Mouse (Mus musculus): Measurements from ENCODE around the gene Zdhhc14. TPM values are rescaled to one million over a fixed set of nuclear protein-coding genes. Genes with fewer than 3 reads are reported as not detected.

Gene Zdhhc14
- polyA plus RNA-seq, 1 experiment from 2014 or later: 2.2 TPM

DNA sequence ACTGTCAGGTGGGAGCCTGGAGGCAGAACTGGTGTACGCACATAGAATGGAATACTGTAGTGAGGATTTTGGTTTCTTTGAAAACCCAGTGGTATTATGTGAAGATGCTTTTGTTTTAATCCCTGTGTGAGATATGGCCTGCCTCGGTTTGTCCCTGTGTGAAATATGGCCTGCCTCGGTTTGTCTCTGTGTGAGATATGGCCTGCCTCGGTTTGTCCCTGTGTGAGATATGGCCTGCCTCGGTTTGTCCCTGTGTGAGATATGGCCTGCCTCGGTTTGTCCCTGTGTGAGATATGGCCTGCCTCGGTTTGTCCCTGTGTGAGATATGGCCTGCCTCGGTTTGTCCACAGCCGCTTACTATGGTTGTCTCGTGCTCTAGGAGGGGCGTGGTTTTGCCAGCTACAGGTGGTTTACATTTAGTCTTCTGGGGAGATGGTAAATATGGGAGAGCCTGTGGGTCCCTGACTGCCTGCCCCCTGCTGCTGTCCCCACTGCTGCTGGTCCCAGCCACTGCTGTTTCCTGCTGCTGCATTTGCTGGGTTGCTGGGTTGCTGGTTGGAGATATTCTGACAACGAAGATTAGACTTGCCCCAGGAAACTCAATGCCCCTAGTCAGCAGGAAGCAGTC is 299.9 kb downstream of the Zdhhc14 start:
- 89% methylated on average over 12 of the region's 12 CpGs for WGBS
- Histone ChIP-seq H3K36me3 (no peaks in the 10 kb centered on the region), H3K4me2 (no peak overlapping the region), H3K4me3 (replicated peaks) (no peak overlapping the region), H3K27me3 (no peaks in the 10 kb centered on the region), H3K9me3 (0 out of 2 replicates have a peak, but pooled peaks cover 5% of the 10 kb centered on the region), H3K27ac (no peak overlapping the region), H3K4me1 (replicated peaks) (no peaks in the 10 kb centered on the region), H3K9ac (replicated peaks) (no peak overlapping the region)
- ATAC-seq (ENCODE audit: insufficient number of reproducible peaks, insufficient read depth, low FRiP score, low TSS enrichment, low read depth): no peak

DNA sequence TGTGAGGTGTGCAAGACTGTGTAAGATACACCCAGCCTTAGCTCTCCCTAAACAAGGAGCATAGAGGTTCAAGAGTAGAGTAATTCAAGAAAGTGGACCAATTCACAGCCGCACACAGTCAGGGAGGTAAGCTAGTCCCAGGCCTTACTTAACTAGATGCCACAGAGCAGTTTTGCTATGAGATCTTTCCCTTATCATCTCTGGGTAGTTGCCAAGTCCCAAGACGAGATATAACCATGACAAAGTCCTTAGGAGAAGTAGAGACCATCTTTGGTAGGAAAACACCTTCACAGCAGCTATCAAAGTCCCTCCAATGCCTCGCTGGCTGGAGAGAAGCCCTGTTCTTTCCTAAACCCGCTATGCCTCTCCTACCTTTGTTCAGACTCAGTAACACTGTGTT is 301.2 kb downstream of the Zdhhc14 start:
- 0 out of 2 replicates have a peak, but pooled peaks cover 2% of the 10 kb centered on the region for H3K4me1 ChIP-seq (replicated peaks)
- WGBS: 80% methylated on average over 4 of the region's 4 CpGs
- ATAC-seq (ENCODE audit: insufficient number of reproducible peaks, insufficient read depth, low FRiP score, low TSS enrichment, low read depth): no peak
- H3K36me3 ChIP-seq: no peaks in the 10 kb centered on the region
- no peak overlapping the region for H3K27ac ChIP-seq
- H3K9me3 ChIP-seq: no peaks in the 10 kb centered on the region
- no peak overlapping the region for H3K9ac ChIP-seq (replicated peaks)
- no peak overlapping the region for H3K4me3 ChIP-seq (replicated peaks)
- no peaks in the 10 kb centered on the region for H3K27me3 ChIP-seq
- no peak overlapping the region for H3K4me2 ChIP-seq

DNA sequence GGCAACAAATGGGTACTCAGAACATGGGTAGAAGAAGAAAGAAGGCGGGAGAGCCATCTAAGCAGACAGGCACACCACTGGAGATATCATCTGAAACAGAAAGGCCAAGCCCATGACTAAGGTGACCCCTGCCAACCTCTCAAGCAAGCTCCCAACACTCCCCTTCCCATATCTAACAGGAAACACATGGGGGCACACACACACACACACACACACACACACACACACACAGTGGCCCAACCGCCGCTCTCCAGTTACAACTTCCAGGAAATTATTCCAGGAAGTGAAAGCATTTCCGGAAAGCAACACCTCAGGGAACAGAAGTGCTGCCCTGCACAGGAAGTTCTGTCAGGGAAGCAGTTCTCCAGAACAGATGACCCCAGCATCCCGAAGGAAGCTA is 301.9 kb downstream of the Zdhhc14 start:
- no peak overlapping the region for H3K4me2 ChIP-seq
- no peaks in the 10 kb centered on the region for H3K27me3 ChIP-seq
- no peak for ATAC-seq (ENCODE audit: insufficient number of reproducible peaks, insufficient read depth, low FRiP score, low TSS enrichment, low read depth)
- H3K36me3 ChIP-seq: no peaks in the 10 kb centered on the region
- H3K4me1 ChIP-seq (replicated peaks): 0 out of 2 replicates have a peak, but pooled peaks cover 2% of the 10 kb centered on the region
- H3K9ac ChIP-seq (replicated peaks): no peak overlapping the region
- no peak overlapping the region for H3K27ac ChIP-seq
- H3K4me3 ChIP-seq (replicated peaks): no peak overlapping the region
- WGBS: 68% methylated on average over 5 of the region's 5 CpGs
- H3K9me3 ChIP-seq: no peaks in the 10 kb centered on the region

DNA sequence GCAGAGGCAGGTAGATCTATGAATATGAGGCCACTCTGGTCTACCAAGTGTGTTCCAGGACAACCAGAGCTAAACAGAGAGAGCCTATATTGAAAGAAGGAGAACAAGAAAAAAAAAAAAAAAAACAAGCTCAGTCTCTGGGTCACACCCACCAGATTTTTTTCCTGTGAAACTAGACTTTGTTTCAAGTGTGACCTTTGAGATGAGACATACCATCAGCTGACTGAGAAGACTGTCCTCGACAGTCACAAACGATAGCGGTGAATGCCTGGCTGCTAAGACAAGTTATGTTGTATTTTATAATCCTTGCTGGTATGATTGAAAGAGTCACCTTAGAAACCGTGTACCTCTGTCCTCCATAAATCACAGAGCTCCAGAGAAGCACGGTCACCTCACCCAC is 303.0 kb downstream of the Zdhhc14 start:
- no peak overlapping the region for H3K4me2 ChIP-seq
- WGBS: 73% methylated on average over 5 of the region's 5 CpGs
- ATAC-seq (ENCODE audit: insufficient number of reproducible peaks, insufficient read depth, low FRiP score, low TSS enrichment, low read depth): no peak
- no peaks in the 10 kb centered on the region for H3K27me3 ChIP-seq
- no peaks in the 10 kb centered on the region for H3K9me3 ChIP-seq
- H3K4me1 ChIP-seq (replicated peaks): 0 out of 2 replicates have a peak, but pooled peaks cover 2% of the 10 kb centered on the region
- H3K36me3 ChIP-seq: no peaks in the 10 kb centered on the region
- H3K27ac ChIP-seq: no peak overlapping the region
- no peak overlapping the region for H3K9ac ChIP-seq (replicated peaks)
- no peak overlapping the region for H3K4me3 ChIP-seq (replicated peaks)

DNA sequence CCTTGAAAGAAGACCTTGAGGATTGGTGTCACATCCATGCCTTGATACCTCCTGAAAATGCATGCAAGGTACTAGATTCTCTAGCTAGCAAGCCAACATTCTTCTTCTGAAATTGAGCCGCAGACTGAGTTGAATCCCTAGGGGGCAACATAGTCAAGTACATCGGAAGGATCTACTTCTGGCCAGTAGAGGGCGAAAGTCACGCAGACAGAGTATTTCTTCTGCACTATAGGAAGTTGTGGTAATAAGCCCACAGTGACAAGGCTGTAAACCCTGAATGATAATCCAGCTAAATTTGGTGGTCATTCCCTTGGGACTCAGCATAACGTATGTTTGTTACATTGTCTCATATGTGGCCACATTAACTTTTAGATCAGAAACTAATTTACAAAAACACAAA is 303.5 kb downstream of the Zdhhc14 start:
- H3K9me3 ChIP-seq: no peaks in the 10 kb centered on the region
- no peak overlapping the region for H3K9ac ChIP-seq (replicated peaks)
- peak; percentile 64; the same call in 1 of the 2 replicates for ATAC-seq (ENCODE audit: insufficient number of reproducible peaks, insufficient read depth, low FRiP score, low TSS enrichment, low read depth)
- WGBS: 3% methylated on average over 5 of the region's 5 CpGs
- no peak overlapping the region for H3K27ac ChIP-seq
- no peaks in the 10 kb centered on the region for H3K27me3 ChIP-seq
- no peak overlapping the region for H3K4me3 ChIP-seq (replicated peaks)
- H3K36me3 ChIP-seq: no peaks in the 10 kb centered on the region
- H3K4me2 ChIP-seq: no peak overlapping the region
- H3K4me1 ChIP-seq (replicated peaks): 0 out of 2 replicates have a peak, but pooled peaks cover 2% of the 10 kb centered on the region

DNA sequence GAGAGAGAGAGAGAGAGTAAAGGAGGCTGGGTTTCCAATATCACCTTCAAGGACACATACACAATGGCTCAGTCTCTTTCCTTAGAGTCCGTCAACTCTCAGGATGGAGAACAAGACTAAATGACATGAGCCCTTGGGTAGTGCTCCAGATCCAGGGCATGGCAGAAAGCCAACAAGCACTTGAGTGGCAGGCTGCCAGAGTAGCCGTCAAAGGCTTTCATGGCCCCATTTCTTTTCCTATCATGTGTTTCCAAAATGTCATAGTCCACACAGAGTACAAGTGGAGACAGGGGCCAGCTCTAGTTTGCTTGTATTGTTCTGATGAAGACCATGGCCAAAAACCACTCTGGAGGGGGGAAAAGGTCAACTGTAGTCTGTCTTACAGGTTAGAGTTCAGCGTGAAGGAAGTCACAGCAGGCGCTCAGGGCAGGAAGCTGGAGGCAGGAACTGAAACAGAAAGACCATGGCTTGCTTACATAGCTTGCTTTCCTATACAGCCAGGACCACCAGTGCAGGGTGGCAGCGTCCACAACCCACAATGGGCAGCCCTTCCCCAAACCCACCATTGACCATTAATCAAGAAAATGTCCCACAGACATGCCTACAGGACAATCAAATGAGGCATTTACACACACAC is 304.9 kb downstream of the Zdhhc14 start:
- Histone ChIP-seq H3K9ac (replicated peaks) (no peak overlapping the region), H3K27me3 (no peaks in the 10 kb centered on the region), H3K9me3 (no peaks in the 10 kb centered on the region), H3K4me3 (replicated peaks) (no peak overlapping the region), H3K36me3 (no peaks in the 10 kb centered on the region), H3K4me1 (replicated peaks) (0 out of 2 replicates have a peak, but pooled peaks cover 2% of the 10 kb centered on the region), H3K4me2 (no peak overlapping the region), H3K27ac (no peak overlapping the region)
- 78% methylated on average over 5 of the region's 5 CpGs for WGBS
- no peak for ATAC-seq (ENCODE audit: insufficient number of reproducible peaks, insufficient read depth, low FRiP score, low TSS enrichment, low read depth)

DNA sequence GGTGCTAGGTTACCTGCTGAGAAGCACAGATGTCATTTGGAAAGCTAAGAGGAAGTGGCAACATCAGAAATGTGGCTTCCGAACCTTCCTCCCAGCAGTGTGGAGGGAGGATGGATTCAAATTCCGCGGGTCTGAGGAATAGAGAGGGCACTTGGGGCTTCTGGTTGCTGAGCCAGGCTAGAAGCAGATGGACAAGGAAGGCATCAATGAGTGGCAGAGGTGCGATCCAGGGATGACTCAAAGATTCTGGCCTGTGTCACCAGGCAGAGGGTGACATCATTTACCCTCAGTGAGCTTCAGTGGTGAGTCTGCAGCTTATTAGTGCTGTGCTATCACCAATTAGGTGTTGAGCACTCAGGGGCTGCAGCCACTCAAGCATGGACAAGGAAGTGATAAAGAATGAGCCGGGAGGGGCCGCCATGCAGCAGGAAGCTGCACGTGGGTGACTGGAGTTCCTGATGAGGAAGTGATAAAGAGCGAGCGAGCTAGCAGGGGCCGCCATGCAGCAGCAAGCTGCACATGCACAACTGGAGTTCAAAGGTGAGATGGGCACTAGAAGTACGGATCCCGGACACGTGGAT is 306.0 kb downstream of the Zdhhc14 start:
- H3K36me3 ChIP-seq: no peaks in the 10 kb centered on the region
- 0 out of 2 replicates have a peak, but pooled peaks cover 2% of the 10 kb centered on the region for H3K4me1 ChIP-seq (replicated peaks)
- no peak overlapping the region for H3K27ac ChIP-seq
- 55% methylated on average over 13 of the region's 13 CpGs for WGBS
- no peak overlapping the region for H3K4me3 ChIP-seq (replicated peaks)
- no peak for ATAC-seq (ENCODE audit: insufficient number of reproducible peaks, insufficient read depth, low FRiP score, low TSS enrichment, low read depth)
- H3K4me2 ChIP-seq: no peak overlapping the region
- H3K9ac ChIP-seq (replicated peaks): no peak overlapping the region
- H3K27me3 ChIP-seq: no peaks in the 10 kb centered on the region
- no peaks in the 10 kb centered on the region for H3K9me3 ChIP-seq

DNA sequence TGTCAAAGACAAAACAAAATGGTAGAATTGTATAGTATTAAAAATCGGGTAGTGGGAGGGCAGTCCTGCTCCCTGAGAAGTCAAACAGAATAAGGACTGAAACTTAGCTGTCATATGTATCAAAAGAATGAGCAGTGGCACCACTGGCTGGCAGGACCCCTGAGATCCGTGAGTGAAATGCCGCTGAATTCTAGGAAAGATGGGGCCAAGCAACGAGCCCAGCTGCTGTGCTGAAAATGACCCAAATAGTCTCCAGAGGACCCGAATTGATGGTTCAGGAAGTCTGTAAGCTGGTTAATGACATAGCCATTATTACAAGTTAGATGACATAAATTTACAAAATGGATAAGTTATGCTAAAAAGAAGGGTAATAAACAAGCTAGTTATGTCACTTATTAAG is 306.5 kb downstream of the Zdhhc14 start:
- Histone ChIP-seq H3K4me2 (no peak overlapping the region), H3K27me3 (no peaks in the 10 kb centered on the region), H3K27ac (no peak overlapping the region), H3K36me3 (no peaks in the 10 kb centered on the region), H3K4me3 (replicated peaks) (no peak overlapping the region), H3K9me3 (no peaks in the 10 kb centered on the region), H3K4me1 (replicated peaks) (peaks cover 2% of the 10 kb centered on the region; the same call in 1 of the 2 replicates), H3K9ac (replicated peaks) (no peak overlapping the region)
- ATAC-seq (ENCODE audit: insufficient number of reproducible peaks, insufficient read depth, low FRiP score, low TSS enrichment, low read depth): no peak
- 77% methylated on average over 5 of the region's 5 CpGs for WGBS

DNA sequence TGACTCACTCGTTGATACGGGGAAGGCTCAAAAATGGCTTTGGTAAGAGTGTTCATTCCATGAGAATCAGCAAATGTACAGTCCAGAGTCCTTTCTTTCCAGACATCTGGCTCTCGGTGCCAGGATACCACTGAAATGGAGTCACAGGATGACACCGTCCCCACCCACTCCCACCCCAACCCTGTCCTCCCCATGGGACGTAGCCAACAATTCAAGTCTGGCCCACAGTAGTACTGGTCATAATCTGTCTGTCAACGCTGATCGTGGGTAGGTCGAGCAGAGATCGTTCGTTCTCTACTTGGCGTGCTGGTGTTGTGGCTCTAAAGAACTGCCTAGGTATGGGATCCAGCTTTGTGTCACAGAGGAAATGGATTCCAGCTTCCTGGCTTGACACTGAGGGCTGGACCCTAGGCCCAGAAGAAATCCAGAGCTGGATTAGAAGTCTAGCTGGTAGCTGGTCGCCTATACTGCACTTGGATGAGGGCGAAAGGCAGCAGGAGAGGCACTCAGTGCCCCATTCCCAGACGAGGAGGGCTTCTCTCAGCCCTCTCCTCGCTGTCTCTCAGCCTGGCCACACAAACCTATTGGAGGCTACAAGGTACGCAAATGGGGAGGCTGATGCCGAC is 307.2 kb downstream of the Zdhhc14 start:
- no peak for ATAC-seq (ENCODE audit: insufficient number of reproducible peaks, insufficient read depth, low FRiP score, low TSS enrichment, low read depth)
- Histone ChIP-seq H3K27me3 (no peaks in the 10 kb centered on the region), H3K4me1 (replicated peaks) (peaks cover 9% of the 10 kb centered on the region; the same call in 1 of the 2 replicates), H3K4me2 (no peak overlapping the region), H3K9ac (replicated peaks) (no peak overlapping the region), H3K27ac (no peak overlapping the region), H3K36me3 (no peaks in the 10 kb centered on the region), H3K4me3 (replicated peaks) (no peak overlapping the region), H3K9me3 (no peaks in the 10 kb centered on the region)
- 80% methylated on average over 17 of the region's 17 CpGs for WGBS

DNA sequence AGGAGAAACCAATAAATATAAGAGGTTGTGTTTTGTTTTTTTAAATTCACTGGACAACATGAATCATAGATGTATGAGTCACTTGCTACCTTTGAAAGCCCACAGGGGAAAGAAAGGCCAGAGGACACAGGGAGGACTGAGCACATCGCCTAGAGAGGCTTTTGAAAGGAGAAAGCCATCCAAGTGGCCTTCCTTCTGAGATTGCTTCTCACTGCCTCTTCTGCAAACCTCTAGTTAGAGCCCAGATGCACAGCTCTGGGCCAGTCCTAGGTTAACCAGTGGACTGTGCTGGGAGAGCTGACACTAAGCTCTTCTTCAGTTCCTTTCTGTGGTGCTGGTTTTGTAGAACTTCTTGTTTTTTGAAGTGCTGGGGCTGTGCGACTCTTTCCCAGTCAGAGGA is 307.9 kb downstream of the Zdhhc14 start:
- no peak for ATAC-seq (ENCODE audit: insufficient number of reproducible peaks, insufficient read depth, low FRiP score, low TSS enrichment, low read depth)
- Histone ChIP-seq H3K9ac (replicated peaks) (no peak overlapping the region), H3K4me2 (no peak overlapping the region), H3K4me1 (replicated peaks) (peaks cover 15% of the 10 kb centered on the region; the same call in 1 of the 2 replicates), H3K36me3 (no peaks in the 10 kb centered on the region), H3K27me3 (no peaks in the 10 kb centered on the region), H3K4me3 (replicated peaks) (no peak overlapping the region), H3K27ac (no peak overlapping the region), H3K9me3 (no peaks in the 10 kb centered on the region)
- 80% methylated on average over 2 of the region's 2 CpGs for WGBS

DNA sequence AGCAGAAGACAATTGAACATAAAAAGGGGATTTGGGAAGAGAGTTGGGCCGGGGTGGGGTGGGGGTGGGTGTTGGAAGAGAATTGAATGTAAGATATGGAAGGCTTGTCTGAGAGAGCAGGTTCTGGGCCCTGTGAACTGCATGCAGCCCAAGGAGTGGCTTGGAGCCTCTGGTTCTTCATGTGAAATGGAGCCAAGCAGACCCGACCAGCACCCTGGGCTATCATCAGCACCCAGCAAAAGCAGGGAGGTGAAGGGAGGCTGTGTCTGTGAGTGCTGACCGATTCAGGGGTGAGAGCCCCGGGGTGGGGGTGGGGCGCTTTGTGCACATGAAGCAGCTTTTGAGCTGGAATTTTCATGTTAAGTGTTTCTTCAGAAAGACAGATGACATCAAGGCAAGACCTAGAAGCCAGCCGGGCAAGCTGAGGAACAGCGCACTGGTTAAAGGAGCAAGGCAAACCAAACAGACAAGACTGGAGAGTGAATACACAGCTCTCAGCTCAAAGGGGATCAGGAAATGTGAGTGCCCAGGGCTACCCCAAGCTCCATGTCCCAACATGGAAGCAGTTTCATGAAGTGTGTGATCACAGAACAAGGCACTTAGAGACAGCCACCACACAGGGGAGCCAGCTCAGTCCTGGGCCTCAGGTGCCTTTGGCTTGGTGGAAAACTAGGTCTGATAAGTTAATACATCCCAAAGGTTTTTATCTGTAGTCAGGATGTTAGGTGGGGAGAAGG is 308.6 kb downstream of the Zdhhc14 start:
- Histone ChIP-seq H3K9me3 (no peaks in the 10 kb centered on the region), H3K27me3 (no peaks in the 10 kb centered on the region), H3K4me1 (replicated peaks) (peaks cover 16% of the 10 kb centered on the region; the same call in 1 of the 2 replicates), H3K9ac (replicated peaks) (no peak overlapping the region), H3K27ac (no peak overlapping the region), H3K36me3 (no peaks in the 10 kb centered on the region), H3K4me2 (no peak overlapping the region), H3K4me3 (replicated peaks) (no peak overlapping the region)
- ATAC-seq (ENCODE audit: insufficient number of reproducible peaks, insufficient read depth, low FRiP score, low TSS enrichment, low read depth): no peak
- WGBS: 84% methylated on average over 7 of the region's 7 CpGs

Measured in limb, embryonic 12.5 days (tissue).